Mouse (Mus musculus): ENCODE measurements around the gene Gtpbp8. TPM values are rescaled to one million over a fixed set of nuclear protein-coding genes. Genes with fewer than 3 reads are reported as not detected.
A peak's percentile ranks its signal among the peaks of the same experiment; 100 is the strongest.

Gene Gtpbp8
- polyA plus RNA-seq, 1 experiment from 2014 or later: 29.7 TPM

DNA sequence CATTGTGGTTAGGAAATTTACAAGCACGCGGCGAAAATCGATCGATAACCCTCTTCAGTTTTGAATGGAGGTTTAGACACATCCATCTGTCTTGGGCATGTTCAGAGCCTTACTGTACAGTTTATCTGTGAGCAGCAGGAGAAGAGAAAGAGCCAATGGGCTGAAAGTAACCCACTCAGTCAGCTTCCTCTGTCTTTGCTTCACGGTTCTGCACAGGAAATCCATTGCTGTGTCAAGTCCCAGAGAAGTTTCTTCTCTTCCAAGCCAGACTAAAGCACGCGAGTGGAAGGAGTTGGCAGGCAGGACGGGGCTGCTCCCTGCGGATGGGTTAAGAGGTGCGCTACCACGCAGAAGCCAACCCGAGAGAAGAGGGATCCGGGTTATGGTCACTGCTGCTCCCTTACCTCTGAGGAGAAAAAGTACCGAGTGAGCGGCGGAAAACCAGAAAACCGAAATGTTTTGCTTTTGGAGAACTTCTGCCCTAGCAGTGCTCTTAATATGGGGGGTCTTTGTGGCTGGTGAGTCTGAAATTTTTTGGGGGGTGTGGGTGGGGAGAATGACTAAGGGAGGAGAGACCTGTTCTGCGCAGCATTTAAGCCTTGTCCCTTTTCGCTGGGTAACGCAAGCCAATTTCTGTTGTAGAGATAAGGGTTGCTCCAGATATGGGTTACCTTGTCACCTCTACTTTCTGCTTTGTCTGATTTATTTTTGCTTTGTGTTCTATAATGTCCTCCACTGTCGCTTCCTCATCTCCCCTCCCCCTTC is 19.6 kb upstream of the Gtpbp8 start, which contains the start of gene Cd200r1:
Cd200r1 (plus strand) TSS at position 182 of the 765 bp plus-strand sequence.
- H3K9me3 ChIP-seq: no peaks in the 10 kb centered on the region

DNA sequence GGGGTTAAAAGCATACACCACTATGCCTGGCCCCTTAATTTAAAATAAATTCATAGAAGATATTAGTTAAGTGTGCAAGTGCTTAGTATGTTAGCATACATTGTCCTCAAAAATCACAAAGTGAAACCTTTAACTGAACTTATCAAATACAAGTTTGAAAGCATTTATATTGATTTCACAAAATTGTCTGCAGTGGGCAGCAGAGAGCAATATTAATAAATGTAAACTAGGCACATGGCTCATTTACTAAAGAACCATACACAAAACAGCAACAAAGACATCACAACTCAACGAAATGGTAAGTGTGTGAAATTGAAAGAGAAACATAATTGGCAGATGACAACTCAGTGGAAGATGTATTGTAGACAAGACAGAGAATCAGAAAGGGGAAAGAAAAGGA is 15.6 kb upstream of the Gtpbp8 start:
- Histone ChIP-seq H3K27ac (no peak overlapping the region), H3K27me3 (no peaks in the 10 kb centered on the region), H3K36me3 (no peaks in the 10 kb centered on the region), H3K9me3 (no peaks in the 10 kb centered on the region), H3K4me1 (no peaks in the 10 kb centered on the region), H3K4me2 (no peak overlapping the region), H3K4me3 (no peak overlapping the region), H3K9ac (no peak overlapping the region)
- WGBS: 57% methylated on average over 1 of the region's 1 CpGs
- no peak for ATAC-seq (ENCODE audit: insufficient number of reproducible peaks, insufficient read depth, low FRiP score, low TSS enrichment, low read depth)

More for the DNA sequence above, 19.6 kb upstream of the Gtpbp8 start, which contains the start of gene Cd200r1:
- H3K4me2 ChIP-seq: no peak within 1 kb of the TSS
- ATAC-seq (ENCODE audit: insufficient number of reproducible peaks, insufficient read depth, low FRiP score, low TSS enrichment, low read depth): no peak
- 78% methylated on average over 22 of the region's 22 CpGs for WGBS
- H3K4me1 ChIP-seq: no peaks in the 10 kb centered on the region
- no peaks in the 10 kb centered on the region for H3K27me3 ChIP-seq
- H3K36me3 ChIP-seq: no peaks in the 10 kb centered on the region
- H3K27ac ChIP-seq: no peak within 1 kb of the TSS
- H3K9ac ChIP-seq: no peak within 1 kb of the TSS
- no peak within 1 kb of the TSS for H3K4me3 ChIP-seq

DNA sequence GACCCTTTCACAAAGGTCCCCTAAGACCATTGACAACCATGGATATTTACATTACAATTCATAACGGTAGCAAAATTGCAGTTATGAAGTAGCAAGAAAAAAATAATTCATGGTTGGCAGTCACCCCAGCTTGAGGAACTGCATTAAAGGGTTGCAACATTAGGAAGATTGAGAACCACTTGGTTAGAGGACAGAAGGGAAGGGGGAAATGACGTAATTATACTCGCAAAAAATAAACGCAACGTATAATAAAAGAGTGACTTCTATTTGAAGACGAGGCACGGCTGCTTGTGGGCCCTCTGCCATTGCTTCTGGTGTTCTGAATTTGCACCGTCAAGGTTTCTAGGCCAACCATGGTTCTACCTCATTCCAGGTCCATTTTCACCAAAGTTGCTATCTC is 11.5 kb upstream of the Gtpbp8 start:
- H3K36me3 ChIP-seq: no peaks in the 10 kb centered on the region
- no peaks in the 10 kb centered on the region for H3K4me1 ChIP-seq
- 83% methylated on average over 8 of the region's 8 CpGs for WGBS
- no peak overlapping the region for H3K4me2 ChIP-seq
- no peaks in the 10 kb centered on the region for H3K27me3 ChIP-seq
- H3K4me3 ChIP-seq: no peak overlapping the region
- no peak overlapping the region for H3K9ac ChIP-seq
- no peaks in the 10 kb centered on the region for H3K9me3 ChIP-seq
- no peak overlapping the region for H3K27ac ChIP-seq
- no peak for ATAC-seq (ENCODE audit: insufficient number of reproducible peaks, insufficient read depth, low FRiP score, low TSS enrichment, low read depth)

DNA sequence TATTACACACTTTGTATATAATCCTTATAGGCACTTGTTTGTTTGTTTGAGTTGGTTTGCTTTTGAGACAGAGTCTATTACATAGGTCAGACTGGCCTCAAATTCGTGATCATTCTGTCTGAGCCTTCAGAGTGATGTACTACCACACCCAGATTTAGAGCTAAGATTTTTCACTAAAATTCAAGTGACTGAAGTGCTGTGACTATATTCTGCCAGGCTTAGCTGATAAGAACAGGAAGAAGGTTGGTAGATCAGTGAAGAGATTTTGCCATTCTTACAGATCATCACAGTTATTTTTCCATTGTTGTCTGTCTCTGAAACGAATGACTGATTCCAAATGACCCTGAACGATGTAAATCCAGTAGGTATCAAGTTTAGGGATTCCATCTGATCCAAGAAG is 1.8 kb upstream of the Gtpbp8 start:
- Histone ChIP-seq H3K4me2 (no peak overlapping the region), H3K36me3 (no peaks in the 10 kb centered on the region), H3K27ac (no peak overlapping the region), H3K4me1 (peaks cover 15% of the 10 kb centered on the region), H3K9ac (no peak overlapping the region), H3K9me3 (no peaks in the 10 kb centered on the region), H3K27me3 (no peaks in the 10 kb centered on the region), H3K4me3 (no peak overlapping the region)
- no peak for ATAC-seq (ENCODE audit: insufficient number of reproducible peaks, insufficient read depth, low FRiP score, low TSS enrichment, low read depth)
- 54% methylated on average over 3 of the region's 3 CpGs for WGBS

DNA sequence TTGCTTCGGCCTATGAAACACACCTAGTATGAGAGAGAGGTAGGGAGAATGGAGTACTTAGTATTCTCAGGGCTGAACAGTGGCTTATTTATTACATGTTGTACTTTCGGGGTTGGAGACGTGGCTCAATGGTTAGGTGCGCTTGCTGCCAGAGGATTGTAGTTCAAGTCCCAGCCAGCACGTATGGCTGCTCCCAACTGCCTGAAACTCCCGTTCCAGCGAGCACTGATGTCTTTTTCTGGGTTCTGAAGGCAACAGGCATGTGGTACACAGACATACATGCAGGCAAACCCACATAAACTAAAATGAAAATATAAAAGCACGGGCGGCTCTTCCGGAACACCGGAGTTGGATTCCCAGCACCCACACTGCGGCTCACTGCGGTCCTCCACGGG is 695 bp downstream of the Gtpbp8 start:
- peaks cover 11% of the 10 kb centered on the region for H3K36me3 ChIP-seq
- H3K27ac ChIP-seq: peak overlapping the region; percentile 98
- WGBS: 8% methylated on average over 14 of the region's 14 CpGs
- no peaks in the 10 kb centered on the region for H3K9me3 ChIP-seq
- no peaks in the 10 kb centered on the region for H3K27me3 ChIP-seq
- H3K4me3 ChIP-seq: peak overlapping the region; percentile 75
- peaks cover 15% of the 10 kb centered on the region for H3K4me1 ChIP-seq
- peak overlapping the region; percentile 80 for H3K4me2 ChIP-seq
- ATAC-seq (ENCODE audit: insufficient number of reproducible peaks, insufficient read depth, low FRiP score, low TSS enrichment, low read depth): peak; percentile 13; the same call in 1 of the 2 replicates
- peak overlapping the region; percentile 85 for H3K9ac ChIP-seq

DNA sequence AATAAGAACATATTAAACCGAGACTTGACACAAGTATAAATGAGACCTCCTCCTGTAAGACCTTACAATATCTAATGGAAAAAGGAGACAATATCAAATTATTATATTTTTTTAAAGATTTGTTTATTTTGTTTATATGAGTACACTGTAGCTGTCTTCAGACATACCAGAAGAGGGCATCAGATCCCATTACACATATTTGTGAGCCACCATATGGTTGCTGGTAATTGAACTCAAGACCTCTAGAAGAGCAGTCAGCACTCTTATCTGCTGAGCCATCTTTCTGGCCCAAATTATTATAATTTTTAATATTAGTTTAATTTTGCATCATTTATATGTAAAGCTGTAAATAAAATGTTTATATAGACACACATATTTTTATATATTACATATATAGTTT is 3.4 kb downstream of the Gtpbp8 start:
- H3K9ac ChIP-seq: no peak overlapping the region
- no peak for ATAC-seq (ENCODE audit: insufficient number of reproducible peaks, insufficient read depth, low FRiP score, low TSS enrichment, low read depth)
- no peaks in the 10 kb centered on the region for H3K9me3 ChIP-seq
- H3K36me3 ChIP-seq: peaks cover 33% of the 10 kb centered on the region
- WGBS: 89% methylated on average over 1 of the region's 1 CpGs
- H3K27ac ChIP-seq: no peak overlapping the region
- peaks cover 15% of the 10 kb centered on the region for H3K4me1 ChIP-seq
- no peak overlapping the region for H3K4me2 ChIP-seq
- no peaks in the 10 kb centered on the region for H3K27me3 ChIP-seq
- no peak overlapping the region for H3K4me3 ChIP-seq

DNA sequence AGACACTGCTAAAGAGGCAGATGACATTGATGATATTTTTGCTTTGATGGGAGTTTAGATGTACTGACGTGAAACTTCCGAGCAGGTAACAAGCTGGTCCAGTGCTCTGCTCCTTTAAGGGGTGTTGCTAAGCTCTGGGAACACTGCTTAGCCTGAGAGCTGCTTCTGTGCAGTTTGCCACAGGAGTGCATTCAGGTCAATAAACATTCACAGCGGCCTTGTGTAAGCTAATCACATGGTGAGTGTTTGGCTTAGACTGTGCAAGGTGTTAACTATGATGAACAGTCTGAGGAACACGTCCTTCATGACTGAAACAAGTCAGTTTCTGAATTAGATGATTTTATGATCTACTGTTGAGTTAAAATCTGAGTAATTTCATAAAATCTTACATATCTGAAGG is 10.0 kb downstream of the Gtpbp8 start:
- Histone ChIP-seq H3K36me3 (peaks cover 85% of the 10 kb centered on the region), H3K4me1 (no peaks in the 10 kb centered on the region), H3K27me3 (no peaks in the 10 kb centered on the region), H3K9me3 (no peaks in the 10 kb centered on the region), H3K4me2 (no peak overlapping the region), H3K27ac (no peak overlapping the region), H3K4me3 (no peak overlapping the region), H3K9ac (no peak overlapping the region)
- 84% methylated on average over 4 of the region's 4 CpGs for WGBS
- ATAC-seq (ENCODE audit: insufficient number of reproducible peaks, insufficient read depth, low FRiP score, low TSS enrichment, low read depth): no peak

DNA sequence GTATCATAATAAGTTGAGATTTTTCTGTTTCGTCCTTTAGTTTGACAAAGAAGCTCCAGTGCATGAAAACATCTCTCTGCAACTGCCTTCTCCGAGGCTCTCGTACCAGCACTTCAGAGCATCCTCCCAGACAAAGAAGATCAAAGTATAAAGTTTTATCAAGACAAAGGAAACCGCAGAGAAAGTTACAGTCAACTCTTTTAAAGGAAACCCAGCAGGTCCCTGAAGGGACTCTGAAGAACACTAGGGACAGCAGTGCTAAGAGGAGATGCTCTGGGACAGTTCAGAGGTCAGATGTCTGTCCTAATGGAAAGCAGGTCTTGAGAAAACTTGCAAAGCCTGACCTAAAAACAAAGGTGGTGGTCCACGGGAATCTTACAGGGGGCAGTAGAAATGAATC is 10.5 kb downstream of the Gtpbp8 start:
- H3K36me3 ChIP-seq: peaks cover 88% of the 10 kb centered on the region
- no peak overlapping the region for H3K4me2 ChIP-seq
- no peak overlapping the region for H3K9ac ChIP-seq
- WGBS: 87% methylated on average over 5 of the region's 5 CpGs
- no peak for ATAC-seq (ENCODE audit: insufficient number of reproducible peaks, insufficient read depth, low FRiP score, low TSS enrichment, low read depth)
- H3K4me1 ChIP-seq: no peaks in the 10 kb centered on the region
- H3K27ac ChIP-seq: no peak overlapping the region
- H3K9me3 ChIP-seq: no peaks in the 10 kb centered on the region
- H3K27me3 ChIP-seq: no peaks in the 10 kb centered on the region
- no peak overlapping the region for H3K4me3 ChIP-seq

DNA sequence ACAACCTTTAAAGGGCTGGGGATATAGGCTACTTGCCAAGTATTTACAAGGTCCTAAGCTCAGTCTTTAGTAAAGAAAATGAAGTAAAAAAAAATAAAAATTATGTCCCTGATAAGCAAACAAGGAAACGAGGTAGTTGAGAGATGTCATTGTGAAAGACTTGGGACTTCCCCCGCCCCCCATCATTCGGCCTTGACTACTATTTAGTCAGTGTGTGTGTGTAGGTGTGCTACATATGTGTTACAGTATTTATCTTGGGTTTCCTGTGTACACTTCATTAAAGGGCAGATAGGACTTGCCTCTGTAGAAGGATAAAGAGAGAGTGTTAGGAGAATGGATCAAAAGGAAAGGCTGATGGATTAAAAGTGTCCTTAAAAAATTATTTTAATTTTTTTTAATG is 12.1 kb downstream of the Gtpbp8 start:
- Histone ChIP-seq H3K4me1 (no peaks in the 10 kb centered on the region), H3K4me2 (no peak overlapping the region), H3K4me3 (no peak overlapping the region), H3K36me3 (peaks cover 92% of the 10 kb centered on the region), H3K9me3 (no peaks in the 10 kb centered on the region), H3K9ac (no peak overlapping the region), H3K27ac (no peak overlapping the region), H3K27me3 (no peaks in the 10 kb centered on the region)
- ATAC-seq (ENCODE audit: insufficient number of reproducible peaks, insufficient read depth, low FRiP score, low TSS enrichment, low read depth): no peak
- WGBS: 90% methylated on average over 3 of the region's 3 CpGs

DNA sequence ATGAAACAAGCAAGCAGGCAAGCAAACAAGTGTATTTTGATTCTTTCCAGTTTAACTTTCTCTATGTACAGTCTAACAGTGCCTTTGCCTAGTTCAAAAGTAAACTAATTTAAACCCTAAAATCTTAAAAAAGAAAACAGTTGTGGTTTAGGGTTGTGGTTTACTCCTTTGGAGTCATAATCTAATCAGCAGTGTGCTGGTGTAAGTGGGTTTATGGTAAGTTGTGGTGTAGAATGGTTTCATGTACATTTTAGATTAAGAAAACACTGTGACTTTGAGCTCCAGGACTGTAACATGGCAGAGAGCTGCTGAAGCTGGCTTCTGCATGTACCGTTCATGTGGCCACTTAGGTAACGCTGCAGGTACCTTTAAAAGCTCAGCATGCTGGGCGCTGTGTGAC is 18.6 kb downstream of the Gtpbp8 start:
- H3K36me3 ChIP-seq: peaks cover 44% of the 10 kb centered on the region
- 97% methylated on average over 3 of the region's 3 CpGs for WGBS
- H3K4me2 ChIP-seq: no peak overlapping the region
- H3K4me3 ChIP-seq: no peak overlapping the region
- no peak for ATAC-seq (ENCODE audit: insufficient number of reproducible peaks, insufficient read depth, low FRiP score, low TSS enrichment, low read depth)
- no peaks in the 10 kb centered on the region for H3K9me3 ChIP-seq
- no peaks in the 10 kb centered on the region for H3K27me3 ChIP-seq
- no peak overlapping the region for H3K9ac ChIP-seq
- no peak overlapping the region for H3K27ac ChIP-seq
- H3K4me1 ChIP-seq: peaks cover 22% of the 10 kb centered on the region

DNA sequence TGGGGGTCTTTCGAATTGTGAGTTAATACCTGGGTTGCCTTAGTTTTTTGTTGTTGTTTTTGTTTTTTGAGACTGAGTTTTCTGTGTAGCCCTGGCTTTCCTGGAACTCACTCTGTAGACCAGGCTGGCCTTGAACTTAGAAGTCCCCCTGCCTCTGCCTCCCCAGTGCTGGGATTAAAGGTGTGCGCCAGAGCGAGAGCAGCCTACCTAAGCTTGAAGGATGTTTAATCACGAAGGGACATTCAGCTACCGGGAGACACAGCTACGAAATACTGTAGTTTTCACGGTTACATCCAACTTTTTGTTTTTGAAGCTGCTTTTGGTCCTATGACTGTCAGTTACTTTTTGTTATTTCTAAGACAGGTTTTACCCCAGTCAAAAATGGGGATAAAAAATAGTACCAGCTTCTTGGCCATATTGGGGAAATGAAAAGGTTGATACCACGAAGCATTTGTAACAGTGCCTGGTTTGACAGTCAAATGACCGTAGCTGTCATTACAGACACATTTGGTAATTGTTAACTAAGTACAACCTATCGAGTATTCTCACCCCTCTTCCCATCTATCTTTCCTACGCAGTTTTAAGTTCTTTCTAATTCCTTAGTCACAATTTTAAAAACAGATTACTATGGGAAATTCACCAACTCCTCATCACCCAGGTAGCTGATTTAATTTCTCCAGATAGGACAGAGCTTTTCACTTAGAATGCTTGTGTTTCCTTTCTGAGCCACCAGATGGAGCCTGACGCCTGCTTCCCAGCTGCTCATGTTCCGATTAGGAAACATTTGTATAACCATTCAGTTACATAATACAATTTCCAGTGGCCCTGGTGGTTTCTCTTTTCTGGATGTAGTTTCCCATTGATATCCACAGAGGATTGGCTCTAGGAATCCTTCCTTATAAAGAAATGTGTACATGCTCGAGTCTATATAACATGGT is 20.6 kb downstream of the Gtpbp8 start:
- WGBS: 41% methylated on average over 14 of the region's 14 CpGs
- Histone ChIP-seq H3K9me3 (no peaks in the 10 kb centered on the region), H3K27me3 (no peaks in the 10 kb centered on the region), H3K4me2 (peak overlapping the region; percentile 71), H3K4me3 (peak overlapping the region; percentile 80), H3K4me1 (peaks cover 22% of the 10 kb centered on the region), H3K36me3 (peaks cover 26% of the 10 kb centered on the region), H3K27ac (peak overlapping the region; percentile 92), H3K9ac (peak overlapping the region; percentile 87)
- ATAC-seq (ENCODE audit: insufficient number of reproducible peaks, insufficient read depth, low FRiP score, low TSS enrichment, low read depth): no peak

Data from embryonic facial prominence, embryonic 13.5 days (tissue).